Mouse (Mus musculus) liver, embryonic 11.5 days (tissue): Measurements from ENCODE around the gene Mknk1. TPM values are rescaled to one million over a fixed set of nuclear protein-coding genes. Genes with fewer than 3 reads are reported as not detected.

Source experiments
- ATAC-seq: fragments of 200-750 bp; cut with Nextera tagmentation; replicated peaks from 2 replicates; pipeline ENCODE4 v1.8.0; 2017; ENCODE audit warnings: moderate number of reproducible peaks, mild to moderate bottlenecking, moderate TSS enrichment, moderate library complexity; ENCODE audit not compliant: low FRiP score
- DNase-seq: peaks from one replicate; pipeline ENCODE4 v3.0.0-alpha.2; 2017; ENCODE audit warnings: low spot score
- H3K27ac ChIP-seq: fragments of 300-500 bp; sonication (generic); 2 replicates; pipeline ENCODE4 v1.5.1; 2014; ENCODE audit warnings: mild to moderate bottlenecking, low read depth, low read length, control low read depth
- H3K27me3 ChIP-seq: fragments of 300-500 bp; sonication (generic); replicated peaks from 2 replicates; pipeline ENCODE4 v1.6.1; 2014; ENCODE audit warnings: low read length, mixed read lengths; ENCODE audit not compliant: control insufficient read depth, insufficient read depth
- H3K36me3 ChIP-seq: fragments of 300-500 bp; sonication (generic); 2 replicates; pipeline ENCODE4 v1.6.1; 2014; ENCODE audit warnings: mild to moderate bottlenecking, low read length, moderate library complexity, mixed read lengths; ENCODE audit not compliant: control insufficient read depth, insufficient read depth
- H3K4me1 ChIP-seq: fragments of 300-500 bp; sonication (generic); replicated peaks from 2 replicates; pipeline ENCODE4 v1.6.1; 2014; ENCODE audit warnings: low read length, mixed read lengths; ENCODE audit not compliant: control insufficient read depth, insufficient read depth
- H3K4me2 ChIP-seq: fragments of 300-500 bp; sonication (generic); 2 replicates; pipeline ENCODE4 v1.6.1; 2014; ENCODE audit warnings: mild to moderate bottlenecking, control low read depth, moderate library complexity
- H3K4me3 ChIP-seq: fragments of 300-500 bp; sonication (generic); 2 replicates; pipeline ENCODE4 v1.5.1; 2014; ENCODE audit warnings: low read depth, low read length, control low read depth
- H3K9ac ChIP-seq: fragments of 300-500 bp; sonication (generic); 2 replicates; pipeline ENCODE4 v1.6.1; 2014; ENCODE audit warnings: low read depth, low read length, control low read depth
- H3K9me3 ChIP-seq: fragments of 300-500 bp; sonication (generic); 2 replicates; pipeline ENCODE4 v1.6.1; 2016; ENCODE audit warnings: low read length, inconsistent platforms, mixed read lengths; ENCODE audit not compliant: control insufficient read depth
- WGBS: fragments of 180-500 bp; shearing (Covaris S2); extraction: QIAGEN DNeasy Blood & Tissue Kit; methylation state at CpG from one replicate; pipeline ENCODE4 v1.1.7; 2014; 5-methylcytosine and 5-hydroxymethylcytosine counted together
- polyA plus RNA-seq: library from polyadenylated mRNA; unstranded; fragments of >200 nt; fragmentation: Nextera tagmentation; extraction: Ambion mirVana; gene quantifications from 2 replicates; pipeline ENCODE4 v1.2.1, GENCODE M21; 2014

The Mknk1 gene
- polyA plus RNA-seq, 1 experiment from 2014 or later: 46.9 TPM

DNA sequence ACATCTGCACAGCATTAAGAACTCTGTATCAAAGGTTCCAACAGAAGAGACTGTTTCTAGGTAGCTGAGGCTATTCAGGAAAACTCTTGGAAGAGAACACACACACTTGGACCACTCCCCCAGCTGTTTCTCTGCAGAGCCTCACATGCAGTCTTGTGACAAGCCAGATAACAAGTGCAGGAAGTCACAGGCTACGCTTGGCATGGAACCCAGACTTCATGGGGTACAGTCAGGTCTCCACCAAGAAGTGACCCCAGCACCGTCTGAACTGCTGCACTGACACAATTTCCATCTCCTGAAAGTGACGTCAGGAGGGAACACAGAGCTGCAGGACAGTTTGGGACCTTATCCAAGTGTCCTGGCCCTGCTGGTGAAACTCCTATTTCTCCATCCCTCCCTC, 17.1 kb upstream of the Mknk1 start:
- Histone ChIP-seq H3K9ac (no peak overlapping the region), H3K4me1 (peaks cover 33% of the 10 kb centered on the region), H3K4me2 (no peak overlapping the region), H3K27me3 (no peaks in the 10 kb centered on the region), H3K4me3 (no peak overlapping the region), H3K9me3 (no peaks in the 10 kb centered on the region), H3K36me3 (no peaks in the 10 kb centered on the region), H3K27ac (no peak overlapping the region)
- DNase-seq: no peak
- 54% methylated on average over 3 of the region's 3 CpGs for WGBS
- no peak for ATAC-seq

DNA sequence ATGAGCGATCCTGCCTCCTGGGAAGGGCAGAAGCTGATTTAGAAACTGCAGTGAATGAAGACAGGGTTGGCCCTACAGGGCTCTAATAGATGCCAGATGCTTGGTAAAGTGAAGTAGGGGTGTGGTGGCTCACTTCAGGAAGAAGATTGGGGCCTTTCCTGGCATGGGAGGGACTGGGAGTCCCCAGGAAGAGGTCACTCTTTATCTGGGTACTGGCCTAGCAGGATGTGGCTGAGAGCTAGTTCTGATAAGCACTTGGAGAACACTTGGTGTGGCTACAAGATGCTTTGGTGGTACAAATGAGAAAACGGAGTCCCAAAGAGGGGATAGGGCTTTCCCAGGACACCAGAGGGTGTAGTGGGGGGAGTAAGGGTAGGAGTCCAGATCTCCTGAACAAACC, 14.8 kb upstream of the Mknk1 start:
- ATAC-seq (0 out of 2 replicates have a peak, but pooled peaks have one; percentile 25), DNase-seq (no peak)
- no peaks in the 10 kb centered on the region for H3K27me3 ChIP-seq
- 33% methylated on average over 2 of the region's 2 CpGs for WGBS
- peak overlapping the region; percentile 15 for H3K4me2 ChIP-seq
- no peak overlapping the region for H3K9ac ChIP-seq
- no peak overlapping the region for H3K4me3 ChIP-seq
- H3K27ac ChIP-seq: peak overlapping the region; percentile 50; the same call in 1 of the 2 replicates
- no peaks in the 10 kb centered on the region for H3K9me3 ChIP-seq
- H3K36me3 ChIP-seq: no peaks in the 10 kb centered on the region
- peaks cover 42% of the 10 kb centered on the region for H3K4me1 ChIP-seq

- DNase-seq (no peak), ATAC-seq (no peak)
- Histone ChIP-seq H3K27ac (no peak overlapping the region), H3K4me3 (no peak overlapping the region), H3K36me3 (no peaks in the 10 kb centered on the region), H3K4me1 (peaks cover 52% of the 10 kb centered on the region), H3K9me3 (no peaks in the 10 kb centered on the region), H3K9ac (no peak overlapping the region), H3K4me2 (no peak overlapping the region), H3K27me3 (no peaks in the 10 kb centered on the region)
- 41% methylated on average over 2 of the region's 2 CpGs for WGBS
Observed at GRCm38 (mm10) chr4:115825271-115825670, 13.7 kb upstream of the Mknk1 start.

GRCm38 (mm10) chr4:115827066-115827465, 11.9 kb upstream of the Mknk1 start:
- Histone ChIP-seq H3K4me1 (peaks cover 46% of the 10 kb centered on the region), H3K4me3 (peak overlapping the region; percentile 91; the same call in 1 of the 2 replicates), H3K36me3 (peaks cover 4% of the 10 kb centered on the region; the same call in 1 of the 2 replicates), H3K27ac (no peak overlapping the region), H3K4me2 (peak overlapping the region; percentile 76), H3K27me3 (no peaks in the 10 kb centered on the region), H3K9ac (peak overlapping the region; percentile 86; the same call in 1 of the 2 replicates), H3K9me3 (no peaks in the 10 kb centered on the region)
- DNase-seq: no peak
- no peak for ATAC-seq
- WGBS: 62% methylated on average over 3 of the region's 3 CpGs

GRCm38 (mm10) chr4:115827535-115827887, 11.5 kb upstream of the Mknk1 start:
- Histone ChIP-seq H3K9ac (peak overlapping the region; percentile 86), H3K4me1 (peaks cover 44% of the 10 kb centered on the region), H3K36me3 (peaks cover 6% of the 10 kb centered on the region; the same call in 1 of the 2 replicates), H3K4me3 (peak overlapping the region; percentile 91), H3K9me3 (no peaks in the 10 kb centered on the region), H3K27me3 (no peaks in the 10 kb centered on the region), H3K4me2 (peak overlapping the region; percentile 76), H3K27ac (peak overlapping the region; percentile 90)
- 0 out of 2 replicates have a peak, but pooled peaks have one; percentile 1 for ATAC-seq
- peak; percentile 48 for DNase-seq
- WGBS: 3% methylated on average over 4 of the region's 4 CpGs

- peak; percentile 84 for DNase-seq
- Histone ChIP-seq H3K36me3 (peaks cover 10% of the 10 kb centered on the region; the same call in 1 of the 2 replicates), H3K4me1 (peaks cover 44% of the 10 kb centered on the region), H3K27ac (peak within 1 kb of the TSS; percentile 90), H3K27me3 (no peaks in the 10 kb centered on the region), H3K4me3 (peak within 1 kb of the TSS; percentile 91), H3K9me3 (no peaks in the 10 kb centered on the region), H3K9ac (peak within 1 kb of the TSS; percentile 86), H3K4me2 (peak within 1 kb of the TSS; percentile 76)
- 0% methylated on average over 57 of the region's 57 CpGs for WGBS
- peak; percentile 90 for ATAC-seq
Observed at GRCm38 (mm10) chr4:115827888-115828571, 11.0 kb upstream of the Mknk1 start, which contains the start of gene Mob3c. TSS of gene Mob3c (plus strand) at chr4:115828092.

- Histone ChIP-seq H3K4me3 (peak overlapping the region; percentile 91), H3K4me2 (peak overlapping the region; percentile 76), H3K9ac (peak overlapping the region; percentile 86), H3K27me3 (no peaks in the 10 kb centered on the region), H3K9me3 (no peaks in the 10 kb centered on the region), H3K36me3 (peaks cover 12% of the 10 kb centered on the region; the same call in 1 of the 2 replicates), H3K4me1 (peaks cover 43% of the 10 kb centered on the region), H3K27ac (peak overlapping the region; percentile 90)
- WGBS: 3% methylated on average over 8 of the region's 8 CpGs
- DNase-seq (no peak), ATAC-seq (no peak)
Observed at GRCm38 (mm10) chr4:115828572-115828902, 10.5 kb upstream of the Mknk1 start.

- ATAC-seq (no peak), DNase-seq (no peak)
- 50% methylated on average over 5 of the region's 5 CpGs for WGBS
- Histone ChIP-seq H3K9ac (no peak overlapping the region), H3K27ac (no peak overlapping the region), H3K27me3 (no peaks in the 10 kb centered on the region), H3K9me3 (no peaks in the 10 kb centered on the region), H3K4me3 (no peak overlapping the region), H3K4me2 (peak overlapping the region; percentile 76), H3K4me1 (peaks cover 24% of the 10 kb centered on the region), H3K36me3 (peaks cover 20% of the 10 kb centered on the region; the same call in 1 of the 2 replicates)
Observed at GRCm38 (mm10) chr4:115830491-115830890, 8.5 kb upstream of the Mknk1 start.

- 91% methylated on average over 22 of the region's 22 CpGs for WGBS
- H3K4me3 ChIP-seq: no peak overlapping the region
- no peak overlapping the region for H3K9ac ChIP-seq
- DNase-seq: no peak
- no peak for ATAC-seq
- H3K27ac ChIP-seq: no peak overlapping the region
- peaks cover 20% of the 10 kb centered on the region for H3K4me1 ChIP-seq
- H3K27me3 ChIP-seq: no peaks in the 10 kb centered on the region
- H3K36me3 ChIP-seq: peaks cover 20% of the 10 kb centered on the region; the same call in 1 of the 2 replicates
- H3K9me3 ChIP-seq: no peaks in the 10 kb centered on the region
- H3K4me2 ChIP-seq: no peak overlapping the region; the same call in 1 of the 2 replicates
Observed at GRCm38 (mm10) chr4:115831221-115831620, 7.8 kb upstream of the Mknk1 start.
